Mouse (Mus musculus) MEL (cell line): Measurements from ENCODE around the gene Dtnb.

Experiments
- CHD1 ChIP-seq: IDR thresholded peaks from 2 replicates; pipeline ENCODE4 v1.6.1; 2012; ENCODE audit warnings: low read depth, mild to moderate bottlenecking, inconsistent platforms, low read length, improper control_type of control experiment
- SIN3A ChIP-seq: IDR thresholded peaks from 2 replicates; pipeline ENCODE4 v1.6.1; 2012; ENCODE audit warnings: low read length, improper control_type of control experiment, inconsistent platforms

DNA sequence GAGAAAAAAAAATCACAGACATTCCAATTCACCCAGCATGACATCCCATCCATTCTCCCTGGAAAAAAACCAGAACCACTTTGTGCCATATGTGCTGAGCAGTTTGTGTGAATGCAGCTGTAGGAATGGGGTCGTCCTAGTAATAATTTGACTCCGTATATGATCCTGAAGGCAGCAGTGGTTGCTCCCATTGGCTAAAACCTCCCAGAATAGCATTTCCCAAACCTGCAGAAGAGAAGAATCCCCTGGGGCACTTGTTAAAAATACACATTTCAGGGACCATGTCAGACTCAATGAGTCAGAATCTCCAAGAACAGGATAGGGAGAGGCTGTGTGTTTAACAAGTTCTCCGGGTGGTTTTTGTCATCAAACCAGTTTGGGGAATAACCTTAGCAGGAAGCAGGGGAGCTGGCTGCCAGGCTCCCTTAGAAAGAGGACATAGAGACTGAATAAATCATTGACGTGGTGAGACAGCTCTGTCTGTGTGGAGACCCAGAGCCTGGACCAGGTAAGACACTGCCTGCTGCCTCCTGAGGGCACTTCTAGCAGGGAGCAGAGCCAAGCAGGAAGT, 147.1 kb downstream of the Dtnb start:
- TF ChIP-seq CHD1 (no peak), SIN3A (no peak)
